Comparison of ENCODE assay signal across 18 mouse cellular contexts in the genomic region with DNA sequence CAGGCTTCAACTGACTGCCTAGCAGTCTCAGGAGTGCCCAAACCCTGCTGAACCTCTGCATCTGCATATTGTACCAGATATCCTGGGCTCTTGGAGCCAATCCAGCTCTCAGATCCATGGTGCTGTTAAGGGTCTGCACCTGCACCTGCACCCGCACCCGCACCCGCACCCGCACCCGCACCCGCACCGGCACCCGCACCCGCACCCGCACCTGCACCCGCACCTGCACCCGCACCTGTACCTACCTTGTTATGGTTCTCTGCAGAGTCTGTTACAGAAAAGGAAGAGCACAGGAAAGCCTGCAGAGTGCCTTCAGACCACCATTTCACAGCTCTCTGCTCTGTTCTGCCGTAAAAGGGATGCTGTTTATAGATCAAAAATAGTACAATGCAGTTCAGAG. TPM values are rescaled to one million over a fixed set of nuclear protein-coding genes. Genes with fewer than 3 reads are reported as not detected.
A peak's percentile ranks its signal among the peaks of the same experiment; 100 is the strongest.
DNase-seq lines count a peak whose midpoint lies in the region; ATAC-seq lines count a peak whose summit lies in the region.
"Had no signal": no experiment of that assay in that cellular context is flagged by ENCODE, and none has a peak within 500 bp of the region (broad histone marks: within the 10 kb centered on the region; RNA-seq: fewer than 3 reads in every experiment).

No protein-coding gene starts in this region.

- peak; percentile 29 for DNase-seq in intestine, embryonic 14.5 days (ENCODE audit: low spot score)
- peak; percentile 11 to 25 for DNase-seq in thymus, adult 18-20 months
- DNase-seq in thymus, postnatal 14 days, result peak; percentile 54
- no peak for DNase-seq in spleen, postnatal 36 days (ENCODE audit: low spot score in 2 of 2)
- DNase-seq in hindbrain, embryonic 10.5 days (ENCODE audit: low spot score), result no peak
- no peak for DNase-seq in hindbrain, embryonic 11.5 days (ENCODE audit: low spot score)
- DNase-seq: adrenal gland, postnatal 14 days; cerebellum, postnatal 10 days; forebrain, postnatal 0 days; gastrocnemius, postnatal 25 days; heart, postnatal 4 days had no signal

- H3K4me3 ChIP-seq in intestine, embryonic 14.5 days (ENCODE audit: low read depth, low read length), result no peak overlapping the region
- no peak overlapping the region for H3K4me3 ChIP-seq in intestine, embryonic 15.5 days (replicated peaks)
- no peak overlapping the region for H3K4me3 ChIP-seq in hindbrain, embryonic 10.5 days
- no peak overlapping the region for H3K4me3 ChIP-seq in hindbrain, embryonic 11.5 days (ENCODE audit: low read depth, low read length)
- H3K4me3 ChIP-seq: embryonic facial prominence, embryonic 10.5 days; forebrain, embryonic 13.5 days; heart, embryonic 13.5 days had no signal

- no peak for ATAC-seq in intestine, embryonic 14.5 days (replicated peaks; ENCODE audit: low FRiP score, low TSS enrichment, low read depth)
- no peak for ATAC-seq in intestine, embryonic 15.5 days
- ATAC-seq in hindbrain, embryonic 11.5 days (ENCODE audit: low FRiP score), result no peak
- ATAC-seq: activated CD4-positive, CD25-positive, alpha-beta regulatory T cell, adult 4 months; forebrain, embryonic 13.5 days; forebrain, postnatal 0 days; Patski had no signal

- H3K27me3 ChIP-seq in intestine, embryonic 14.5 days (replicated peaks; ENCODE audit: control insufficient read depth, insufficient read depth, low read length), result no peaks in the 10 kb centered on the region
- no peaks in the 10 kb centered on the region for H3K27me3 ChIP-seq in intestine, embryonic 15.5 days (replicated peaks)
- H3K27me3 ChIP-seq in hindbrain, embryonic 10.5 days (ENCODE audit: insufficient read depth, poor library complexity, severe bottlenecking), result no peaks in the 10 kb centered on the region
- no peaks in the 10 kb centered on the region for H3K27me3 ChIP-seq in hindbrain, embryonic 11.5 days (ENCODE audit: control insufficient read depth, insufficient read depth, low read length)
- H3K27me3 ChIP-seq: forebrain, embryonic 13.5 days; heart, embryonic 13.5 days; Patski had no signal

- no peaks in the 10 kb centered on the region for H3K4me1 ChIP-seq in intestine, embryonic 14.5 days (replicated peaks; ENCODE audit: control insufficient read depth, insufficient read depth, low read length)
- H3K4me1 ChIP-seq in intestine, embryonic 15.5 days (replicated peaks), result no peaks in the 10 kb centered on the region
- no peaks in the 10 kb centered on the region for H3K4me1 ChIP-seq in hindbrain, embryonic 10.5 days (replicated peaks)
- H3K4me1 ChIP-seq in hindbrain, embryonic 11.5 days (replicated peaks; ENCODE audit: control insufficient read depth, insufficient read depth, low read length), result no peaks in the 10 kb centered on the region
- H3K4me1 ChIP-seq: embryonic facial prominence, embryonic 10.5 days; forebrain, embryonic 13.5 days; heart, embryonic 13.5 days had no signal

- H3K36me3 ChIP-seq in intestine, embryonic 14.5 days (ENCODE audit: control insufficient read depth, insufficient read depth, low read length), result peaks cover 21% of the 10 kb centered on the region
- H3K36me3 ChIP-seq in intestine, embryonic 15.5 days, result peaks cover 4% of the 10 kb centered on the region; the same call in 1 of the 2 replicates
- H3K36me3 ChIP-seq in hindbrain, embryonic 10.5 days, result peaks cover 20% of the 10 kb centered on the region
- H3K36me3 ChIP-seq in hindbrain, embryonic 11.5 days (ENCODE audit: control insufficient read depth, insufficient read depth, low read length), result 0 out of 2 replicates have a peak, but pooled peaks cover 6% of the 10 kb centered on the region

- no peaks in the 10 kb centered on the region for H3K9me3 ChIP-seq in intestine, embryonic 14.5 days (ENCODE audit: control insufficient read depth, low read length)
- no peaks in the 10 kb centered on the region for H3K9me3 ChIP-seq in intestine, embryonic 15.5 days
- H3K9me3 ChIP-seq in hindbrain, embryonic 10.5 days, result no peaks in the 10 kb centered on the region
- no peaks in the 10 kb centered on the region for H3K9me3 ChIP-seq in hindbrain, embryonic 11.5 days (ENCODE audit: control insufficient read depth, low read length)
- H3K9me3 ChIP-seq: embryonic facial prominence, embryonic 10.5 days; forebrain, embryonic 13.5 days had no signal

- H3K4me2 ChIP-seq in intestine, embryonic 14.5 days (ENCODE audit: low read length), result no peak overlapping the region
- H3K4me2 ChIP-seq in intestine, embryonic 15.5 days (replicated peaks), result no peak overlapping the region
- no peak overlapping the region for H3K4me2 ChIP-seq in hindbrain, embryonic 11.5 days (replicated peaks; ENCODE audit: low read depth, low read length)
- H3K4me2 ChIP-seq: forebrain, embryonic 13.5 days; heart, embryonic 13.5 days; hindbrain, embryonic 14.5 days had no signal

- H3K27ac ChIP-seq in intestine, embryonic 14.5 days (ENCODE audit: low read depth), result no peak overlapping the region
- H3K27ac ChIP-seq in intestine, embryonic 15.5 days, result no peak overlapping the region
- H3K27ac ChIP-seq in hindbrain, embryonic 10.5 days, result no peak overlapping the region
- H3K27ac ChIP-seq in hindbrain, embryonic 11.5 days (ENCODE audit: low read depth, low read length), result no peak overlapping the region
- H3K27ac ChIP-seq: embryonic facial prominence, embryonic 10.5 days; forebrain, embryonic 13.5 days; heart, embryonic 13.5 days; hindbrain, embryonic 14.5 days had no signal

- 93% methylated on average over 13 of the region's 13 CpGs for WGBS in intestine, embryonic 14.5 days
- 93% methylated on average over 13 of the region's 13 CpGs for WGBS in intestine, embryonic 15.5 days
- 97% methylated on average over 13 of the region's 13 CpGs for WGBS in hindbrain, embryonic 10.5 days
- WGBS in hindbrain, embryonic 11.5 days, result 96% methylated on average over 13 of the region's 13 CpGs

- H3K9ac ChIP-seq in intestine, embryonic 14.5 days (ENCODE audit: low read length), result no peak overlapping the region
- no peak overlapping the region for H3K9ac ChIP-seq in intestine, embryonic 15.5 days
- no peak overlapping the region for H3K9ac ChIP-seq in hindbrain, embryonic 11.5 days (ENCODE audit: low read depth, low read length)
- H3K9ac ChIP-seq: forebrain, embryonic 13.5 days; forebrain, postnatal 0 days; heart, embryonic 13.5 days; hindbrain, embryonic 14.5 days had no signal

RNA-seq across cellular contexts. Expression of gene Anapc4, which starts 38.2 kb away (rescaled TPM):
- polyA plus RNA-seq in intestine, embryonic 14.5 days (2014; fragmentation: Nextera tagmentation; extraction: Ambion mirVana), result 92.1 and 102 TPM in 2 replicates
- polyA plus RNA-seq in intestine, embryonic 15.5 days (2015; fragmentation: Nextera tagmentation; extraction: Ambion mirVana), result 73.8 and 78.8 TPM in 2 replicates
- polyA plus RNA-seq in hindbrain, embryonic 10.5 days (2016; fragmentation: Nextera tagmentation; extraction: Ambion mirVana), result 95.9 and 106 TPM in 2 replicates
- 129 and 142 TPM in 2 replicates for polyA plus RNA-seq in hindbrain, embryonic 11.5 days (2014; fragmentation: Nextera tagmentation; extraction: Ambion mirVana)

Comparison
In these comparisons a context has a peak if more than half of its experiments do, and no peak if none do; other contexts are left out.
1. DNase-seq: peak in intestine, embryonic 14.5 days (single experiment), thymus, adult 18-20 months (2 of 2) and thymus, postnatal 14 days (single experiment); none in spleen, postnatal 36 days (0 of 2), hindbrain, embryonic 10.5 days (single experiment) and hindbrain, embryonic 11.5 days (single experiment).